Mouse (Mus musculus): Measurements from ENCODE around the gene C1rl. TPM values are rescaled to one million over a fixed set of nuclear protein-coding genes. Genes with fewer than 3 reads are reported as not detected.
"Not testable (repeated sequence)": the region's sequence is repeated elsewhere in the genome, so short reads cannot be mapped to it uniquely, and the experiment has no call there.

C1rl gene
- total RNA-seq, 2 experiments from 2014 or later, result 11.8 to 15.5 TPM

DNA sequence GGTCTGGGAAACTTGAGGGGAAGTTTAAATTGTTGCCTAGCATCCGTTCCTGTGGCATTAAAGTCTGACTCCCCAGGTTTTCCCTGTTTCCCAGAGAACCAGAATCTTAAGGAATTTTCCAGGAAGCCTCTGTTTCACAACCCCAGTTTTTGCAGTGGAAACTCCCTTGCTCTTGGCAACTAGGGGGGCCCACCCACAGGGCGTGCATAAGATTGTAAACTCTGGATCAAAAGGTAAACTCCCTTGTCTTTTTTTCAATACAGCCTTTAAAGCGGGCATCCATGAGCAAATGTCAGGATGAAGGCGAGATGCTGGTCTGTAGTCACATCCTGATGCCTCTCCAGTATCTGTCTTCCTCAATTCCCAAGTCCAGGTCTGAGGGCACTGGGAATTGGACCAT is 8.6 kb downstream of the C1rl start:
- DNase-seq, result no peak

DNA sequence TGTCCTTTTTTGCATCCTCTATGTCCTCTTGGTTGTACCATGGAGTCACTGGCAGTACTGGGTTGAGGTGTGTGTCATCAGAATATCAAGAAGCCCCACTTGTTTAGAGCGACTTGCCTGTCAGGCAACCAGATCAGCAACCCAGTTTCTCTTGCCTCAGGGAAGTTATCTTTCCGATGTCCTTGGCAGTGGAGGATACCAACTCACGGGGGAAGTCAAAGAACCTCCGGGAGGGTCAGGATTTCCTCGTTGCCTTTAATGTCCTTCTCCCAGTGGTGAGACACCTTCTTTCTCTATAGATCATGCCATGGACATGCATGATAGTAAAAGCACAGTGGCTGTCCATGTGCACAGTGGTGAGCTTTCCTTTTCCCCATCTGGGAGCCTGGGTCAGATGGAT is 9.1 kb downstream of the C1rl start:
- DNase-seq, result peak; percentile 50 to 53

DNA sequence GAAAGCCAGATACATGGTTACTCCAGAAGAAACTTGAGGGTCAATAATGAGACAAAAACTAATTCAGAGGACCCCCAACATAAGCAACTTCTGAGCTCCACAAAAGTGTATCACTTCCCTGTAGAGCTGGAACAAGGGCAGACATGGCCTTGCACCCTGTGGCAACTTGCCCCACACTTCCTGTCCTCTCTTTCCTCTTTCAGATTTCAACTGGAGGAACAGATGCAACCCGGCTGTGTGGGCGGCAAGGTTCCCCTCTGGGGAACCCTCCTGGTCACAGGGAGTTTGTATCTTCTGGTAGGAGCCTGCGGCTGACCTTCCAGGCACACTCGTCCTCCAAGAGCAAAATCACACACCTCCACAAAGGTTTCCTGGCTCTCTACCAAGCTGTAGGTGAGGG is 12.1 kb downstream of the C1rl start:
- no peak for DNase-seq

DNA sequence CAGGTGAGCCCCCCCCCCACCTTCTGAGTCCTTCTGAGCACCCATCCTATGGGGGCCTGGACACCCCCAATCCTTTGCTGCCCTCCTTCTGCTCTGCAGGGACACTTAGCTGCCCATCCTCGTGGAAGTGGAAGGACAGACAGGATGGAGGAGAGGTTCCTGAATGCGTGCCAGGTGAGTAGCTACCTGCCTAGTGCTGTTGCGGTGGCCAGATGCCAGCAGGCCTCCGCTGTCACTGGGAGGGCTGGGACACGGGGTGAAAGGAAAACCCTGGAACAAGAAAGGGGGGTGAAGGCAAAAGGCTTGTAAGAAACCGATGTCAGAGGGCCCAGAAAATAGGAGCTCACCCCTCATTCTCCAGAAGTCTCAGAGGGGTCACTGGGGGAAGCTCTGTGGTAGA is 14.1 kb downstream of the C1rl start:
- DNase-seq, result no peak

DNA sequence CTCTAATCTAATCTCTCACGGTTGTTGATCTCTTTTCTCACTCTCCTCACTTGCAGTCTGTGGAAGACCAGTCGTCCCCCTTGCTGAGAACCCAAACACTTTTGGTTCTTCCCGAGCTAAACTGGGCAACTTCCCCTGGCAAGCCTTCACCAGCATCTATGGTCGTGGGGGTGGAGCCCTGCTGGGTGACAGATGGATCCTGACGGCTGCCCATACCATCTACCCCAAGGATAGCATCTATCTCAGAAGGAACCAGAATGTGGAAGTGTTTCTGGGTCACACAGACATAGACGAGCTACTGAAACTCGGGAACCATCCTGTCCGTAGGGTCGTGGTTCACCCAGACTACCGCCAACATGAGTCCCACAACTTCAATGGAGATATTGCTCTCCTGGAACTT is 15.4 kb downstream of the C1rl start:
- DNase-seq, result no peak

DNA sequence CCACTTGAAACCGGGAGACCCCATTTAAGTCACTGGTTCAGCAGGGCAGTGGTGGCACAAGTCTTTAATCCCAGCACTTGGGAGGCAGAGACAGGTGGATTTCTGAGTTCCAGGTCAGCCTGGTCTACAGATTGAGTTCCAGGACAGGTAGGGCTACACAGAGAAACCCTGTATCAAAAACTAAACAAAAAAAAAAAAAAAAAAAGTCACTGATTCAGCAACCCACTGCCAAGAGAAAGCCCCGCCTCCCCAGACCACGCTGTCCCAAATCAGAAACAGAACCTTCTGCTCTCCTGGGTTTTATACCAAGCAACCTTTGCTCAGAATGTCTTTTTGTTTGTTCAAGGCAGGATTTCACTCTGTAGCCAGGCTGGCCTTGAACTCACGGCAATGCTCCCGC is 16.3 kb downstream of the C1rl start:
- DNase-seq, result not testable (repeated sequence)

DNA sequence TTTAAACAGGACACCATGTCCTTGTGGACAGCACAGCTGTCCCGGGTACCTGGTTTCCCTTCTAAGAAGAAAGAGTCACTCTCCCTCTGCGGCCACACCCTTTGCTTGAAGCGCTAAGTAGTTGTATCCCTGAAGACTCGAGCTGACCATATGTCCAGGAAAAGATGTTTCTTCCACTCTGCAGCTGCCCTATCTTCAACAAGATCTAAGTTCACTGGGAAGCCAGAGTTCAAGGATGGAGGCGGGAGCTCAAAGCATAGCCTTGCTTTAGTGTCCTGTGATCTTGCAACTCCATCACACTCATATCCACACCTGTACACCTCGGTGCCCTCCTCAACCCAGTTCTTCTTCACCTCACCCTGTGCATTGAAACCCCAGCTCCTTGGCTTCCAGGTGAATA is 19.0 kb downstream of the C1rl start:
- no peak for DNase-seq

DNA sequence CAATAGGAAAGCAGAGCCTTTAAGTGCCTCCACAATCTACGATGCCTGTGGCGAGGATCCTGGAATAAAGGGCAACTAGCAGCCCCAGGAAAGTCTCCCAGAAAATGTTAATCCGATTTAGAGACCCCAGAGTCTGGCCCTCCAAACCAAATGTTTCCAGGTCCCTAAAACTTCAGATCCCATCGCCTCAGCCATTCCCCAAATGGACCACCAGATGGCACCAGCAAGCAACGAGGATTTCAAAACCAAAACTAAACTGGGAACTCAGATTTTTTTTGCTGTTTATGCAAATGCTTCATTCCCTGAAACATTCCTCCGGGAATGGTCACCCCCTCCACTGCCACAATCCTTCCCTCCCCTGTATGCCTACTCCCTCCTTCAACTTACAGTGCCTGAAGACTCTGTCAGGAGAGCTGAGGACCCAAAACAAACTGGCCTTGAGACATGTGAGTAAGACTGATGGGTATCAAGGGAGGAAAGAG is 19.5 kb downstream of the C1rl start, which contains the start of gene C1ra:
C1ra (plus strand) TSS at position 51 of the 482 bp plus-strand sequence.
- peak; percentile 65 to 70 for DNase-seq

DNA sequence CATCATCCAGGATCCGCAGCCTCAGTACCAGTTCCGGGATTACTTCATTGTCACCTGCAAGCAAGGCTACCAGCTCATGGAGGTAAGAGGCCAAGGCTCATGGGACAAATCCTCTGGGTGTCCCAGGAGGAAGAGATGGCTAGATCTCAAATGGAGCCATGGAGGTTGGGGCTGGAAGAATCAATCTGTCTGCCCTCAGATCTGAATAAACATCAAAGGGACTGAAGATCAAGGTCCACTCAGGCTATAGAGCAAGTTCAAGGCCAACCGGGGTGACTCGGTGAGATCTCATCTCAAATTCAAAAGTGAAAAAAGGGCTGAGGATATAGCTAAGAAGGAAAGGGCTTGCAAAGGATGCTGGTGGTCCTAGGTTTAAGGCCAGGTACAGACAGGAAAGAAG is 24.8 kb downstream of the C1rl start:
- DNase-seq, result peak; percentile 7 to 35

DNA sequence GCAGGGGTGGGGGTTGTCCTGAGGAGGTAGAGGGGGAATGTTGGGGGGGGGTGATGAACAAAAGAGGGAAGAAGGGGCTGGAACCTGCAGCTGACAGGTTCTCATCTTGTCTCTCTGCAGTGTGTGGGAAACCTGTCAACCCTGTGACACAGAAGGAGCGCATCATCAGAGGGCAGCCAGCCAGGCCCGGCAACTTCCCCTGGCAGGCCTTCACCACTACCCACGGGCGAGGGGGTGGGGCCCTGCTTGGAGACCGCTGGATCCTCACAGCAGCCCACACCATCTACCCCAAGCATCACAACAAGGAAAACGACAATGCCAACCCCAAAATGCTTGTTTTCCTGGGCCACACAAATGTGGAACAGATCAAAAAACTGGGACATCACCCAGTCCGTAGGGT is 29.2 kb downstream of the C1rl start:
- peak; percentile 57 for DNase-seq

DNA sequence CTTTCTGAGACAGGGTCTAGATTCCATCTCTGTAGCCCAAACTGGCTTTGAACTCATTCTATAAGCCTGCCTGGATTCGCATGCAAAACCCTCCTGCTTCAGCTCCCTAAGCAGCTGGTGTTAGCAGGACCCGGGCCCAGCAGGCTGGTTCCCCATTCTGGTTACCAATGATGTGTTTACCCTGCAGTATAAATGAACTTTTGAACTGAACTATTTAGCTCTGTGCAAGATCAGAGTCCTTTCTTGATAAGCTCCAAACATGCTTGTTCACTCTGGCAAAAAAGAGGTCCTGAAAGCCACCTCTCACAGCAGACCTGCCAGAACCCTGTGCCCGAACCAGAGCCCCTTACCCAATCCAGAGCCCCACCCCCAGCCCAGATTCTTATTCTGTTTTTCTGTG is 35.0 kb downstream of the C1rl start:
- no peak for DNase-seq

DNA sequence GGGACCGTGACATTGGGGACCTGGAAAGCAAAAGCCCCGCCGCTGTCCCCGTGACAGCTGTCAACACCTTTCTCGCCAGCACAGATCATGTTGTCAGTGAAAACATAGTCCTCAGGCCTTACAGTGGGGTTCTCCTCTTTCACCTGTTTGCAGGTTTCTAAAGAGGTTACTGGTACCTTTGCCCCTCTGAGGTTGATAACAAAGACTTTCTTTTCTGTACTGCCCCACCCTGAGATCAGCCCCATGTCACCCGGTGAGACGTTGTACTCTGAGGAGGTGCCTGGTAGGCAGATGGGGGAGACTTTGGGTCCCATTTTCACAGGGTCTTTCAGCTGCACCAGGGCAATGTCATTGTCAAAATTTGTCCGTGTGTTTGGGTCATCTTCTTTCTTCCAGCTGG is 38.2 kb downstream of the C1rl start:
- no peak for DNase-seq

DNA sequence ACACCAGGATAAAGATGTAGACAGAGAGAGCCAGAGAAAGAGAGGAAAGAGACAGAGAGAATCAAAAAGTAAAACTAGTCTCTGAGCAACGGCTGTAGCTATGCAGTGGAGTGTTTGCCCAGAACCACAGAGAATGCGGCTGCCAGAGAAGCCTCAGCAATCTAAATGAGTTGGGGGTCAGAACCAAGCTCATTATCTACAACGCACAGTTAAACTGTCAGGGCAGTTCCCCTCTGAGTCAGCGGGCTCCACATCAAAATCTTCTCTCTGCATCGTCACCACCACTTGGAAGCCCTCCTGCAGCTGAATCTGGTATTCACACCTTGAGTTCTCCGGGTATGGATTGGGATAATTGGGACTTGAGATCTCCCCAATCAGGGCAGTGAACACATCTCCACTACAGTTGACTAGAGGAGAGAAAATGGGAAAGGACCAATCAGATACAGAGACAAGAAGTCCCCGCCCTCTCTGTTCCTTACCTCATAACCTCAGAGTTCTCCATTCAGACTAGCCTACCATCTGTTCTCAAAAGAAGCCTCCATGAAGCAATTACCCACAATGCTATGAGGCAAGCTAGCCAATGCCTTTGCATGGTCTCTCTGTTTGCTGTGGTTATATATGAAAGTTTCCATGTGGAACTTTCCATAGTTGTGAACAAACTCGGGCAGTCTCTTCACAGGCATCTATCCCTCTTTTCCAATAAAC is 43.4 kb downstream of the C1rl start:
- not testable (repeated sequence) for DNase-seq

DNA sequence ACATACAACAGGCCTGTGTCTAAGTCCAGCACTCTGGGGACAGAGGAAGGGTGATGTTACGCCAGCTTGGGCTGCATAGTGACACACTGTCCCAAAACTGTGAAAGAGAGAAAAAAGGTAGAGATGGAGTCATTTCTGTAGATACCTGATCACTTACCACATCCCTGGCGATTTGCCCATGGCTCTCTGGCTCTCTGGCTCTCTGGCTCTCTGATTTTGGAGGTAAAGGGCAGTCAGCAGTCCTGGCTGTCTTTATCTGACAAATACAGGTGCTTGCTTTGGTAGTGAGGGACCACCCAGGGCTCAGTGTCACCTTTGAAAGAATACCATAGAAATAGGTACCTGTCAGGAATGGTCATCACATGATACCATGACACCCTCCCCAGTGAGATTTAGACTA is 48.3 kb downstream of the C1rl start:
- DNase-seq, result not testable (repeated sequence)

DNA sequence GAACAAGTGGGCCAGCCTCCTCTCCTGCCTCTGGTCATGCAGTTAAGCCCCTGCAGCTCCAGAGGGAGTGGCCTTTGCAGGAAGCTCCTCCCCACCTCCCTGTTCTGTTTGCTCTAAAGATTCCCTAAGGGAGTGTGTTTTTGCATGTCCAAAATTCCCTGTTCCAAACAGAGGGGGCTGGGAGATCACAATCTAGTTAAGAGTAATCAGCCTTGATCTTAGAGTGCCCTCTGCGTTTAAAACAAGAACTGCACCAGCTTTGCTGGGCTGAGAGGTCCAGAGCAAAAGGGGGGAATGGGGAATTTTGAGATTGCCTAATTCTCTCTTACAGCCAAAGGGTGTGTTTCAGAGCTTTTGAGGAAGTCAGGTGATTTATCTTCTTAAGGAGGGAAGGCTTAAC is 49.4 kb downstream of the C1rl start, which contains the start of gene C1s1:
C1s1 (minus strand) TSS at position 76 of the 400 bp plus-strand sequence.
- peak; percentile 20 to 73 for DNase-seq

DNA sequence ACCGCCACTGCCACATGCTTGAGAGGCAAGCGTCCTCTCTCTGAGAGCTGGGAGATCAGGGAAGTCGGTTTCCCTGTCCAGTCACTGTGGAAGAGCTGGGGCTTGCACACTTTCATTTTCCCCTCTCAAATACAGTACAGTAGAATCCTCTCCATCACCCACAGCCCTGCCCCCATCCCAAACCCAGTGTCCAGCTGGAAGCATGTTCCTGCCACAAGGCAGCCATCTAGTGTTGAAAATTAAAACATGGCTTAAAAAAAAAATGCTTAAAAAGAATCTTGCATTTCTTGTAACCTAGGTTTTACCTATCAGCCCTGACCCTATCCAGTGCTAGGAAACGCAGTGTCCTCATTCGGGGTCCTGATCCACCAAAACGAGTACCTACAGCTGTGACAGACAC is 51.6 kb downstream of the C1rl start:
- DNase-seq, result peak; percentile 30 to 48

DNA sequence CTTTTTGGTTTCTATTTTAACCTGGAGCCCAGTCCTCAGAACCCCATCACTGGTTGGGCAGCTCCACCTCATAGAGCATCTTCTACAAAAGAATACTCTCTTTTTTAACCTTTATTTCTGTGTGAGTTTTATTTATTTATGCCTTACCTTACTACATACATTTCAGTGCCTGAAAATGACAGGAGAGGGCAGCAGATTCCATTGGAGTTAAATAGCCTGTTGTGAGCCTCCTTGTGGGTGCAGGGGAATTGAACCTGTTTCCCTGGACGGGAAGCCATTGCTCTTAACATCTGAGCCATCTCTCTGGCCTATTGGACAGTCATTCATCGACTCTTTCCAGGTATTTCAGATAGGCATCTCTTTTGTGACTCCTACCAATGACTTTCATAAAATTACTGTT is 52.5 kb downstream of the C1rl start:
- no peak for DNase-seq

DNA sequence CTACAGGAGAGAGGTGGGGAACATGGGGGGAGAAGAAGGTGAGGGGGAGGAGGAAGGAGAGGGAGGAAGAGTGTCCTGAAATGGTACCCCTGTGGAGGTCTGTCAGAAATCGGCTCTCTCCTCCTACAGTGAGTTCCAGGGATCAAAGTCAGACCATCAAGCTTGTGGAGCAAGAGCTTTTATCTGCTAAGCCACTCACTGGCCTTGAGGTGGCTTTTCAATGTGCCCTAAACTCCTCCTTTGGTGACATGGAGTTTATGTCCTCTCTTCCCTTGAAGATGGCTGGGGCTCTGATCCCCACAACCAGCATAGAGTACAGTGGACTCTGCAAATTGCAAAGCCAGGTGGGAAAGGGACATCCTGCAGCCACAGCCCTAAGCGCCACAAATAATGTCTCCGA is 55.1 kb downstream of the C1rl start:
- DNase-seq, result not testable (repeated sequence)

DNA sequence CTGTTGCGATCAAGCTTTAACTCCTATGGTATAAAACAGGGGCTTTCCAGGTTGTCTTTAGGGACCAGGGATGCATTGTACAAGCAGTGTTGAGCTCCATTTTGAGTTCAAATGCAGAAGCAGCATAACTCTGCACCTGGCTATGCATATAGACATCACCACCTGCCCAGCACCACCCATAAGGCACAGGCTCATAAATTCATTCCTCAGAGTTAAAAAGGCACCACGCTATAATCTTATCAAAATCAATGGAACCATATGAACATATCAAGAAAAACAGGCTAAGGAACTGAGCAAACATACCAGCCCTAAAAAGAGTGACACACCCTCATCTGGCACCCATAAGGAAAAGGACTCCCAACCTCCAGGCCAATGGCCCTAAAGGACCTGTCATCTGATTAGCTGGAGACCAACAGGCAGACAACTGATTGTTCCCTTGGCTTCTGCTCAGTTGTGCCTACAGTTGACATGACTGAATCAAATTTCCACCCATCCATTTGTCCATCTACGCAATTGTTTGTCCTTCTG is 56.2 kb downstream of the C1rl start:
- DNase-seq, result no peak

DNA sequence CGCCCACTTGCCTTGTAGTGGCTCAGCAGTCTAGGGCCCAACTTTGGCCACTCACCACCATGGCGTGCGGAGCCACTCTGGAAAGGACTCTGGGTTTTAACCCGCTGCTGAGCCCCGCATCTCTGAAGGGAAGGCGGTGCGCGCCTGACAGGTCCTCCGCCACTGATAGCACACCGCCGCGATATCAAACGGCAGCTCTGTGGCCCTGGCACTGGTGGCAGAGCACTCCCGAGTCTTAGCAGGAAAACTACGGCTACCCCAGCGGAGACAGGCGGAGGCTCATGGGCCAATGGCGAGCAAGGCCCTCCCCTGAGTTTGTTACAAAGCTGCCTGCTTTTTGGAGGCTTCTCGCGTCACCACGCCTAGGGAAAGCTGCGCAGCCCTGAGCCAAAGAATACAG is 59.9 kb downstream of the C1rl start:
- DNase-seq, result no peak

DNA sequence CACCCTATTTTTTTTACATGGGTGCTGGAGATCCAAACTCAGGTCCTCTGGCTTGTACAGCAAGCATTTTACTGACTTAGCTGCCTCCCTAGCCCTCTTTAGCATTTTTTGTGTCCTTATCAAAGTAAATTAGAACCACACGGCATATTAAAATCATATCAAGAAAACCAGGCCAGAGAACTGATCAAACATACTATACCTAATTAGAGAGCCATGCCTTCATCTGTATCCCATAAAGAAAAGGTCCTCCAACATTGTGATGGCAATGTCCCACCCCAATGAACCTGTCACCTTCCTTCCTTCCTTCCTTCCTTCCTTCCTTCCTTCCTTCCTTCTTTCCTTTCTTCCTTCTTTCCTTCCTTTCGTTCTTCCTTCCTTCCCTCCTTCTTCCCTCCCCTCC is 63.0 kb downstream of the C1rl start:
- not testable (repeated sequence) for DNase-seq
